Mouse (Mus musculus): ENCODE measurements at regions not wholly inside any gene's neighbourhood (a gene's known extent, or its start where the extent isn't known, plus 50 kb on each side); places are given as distances from the start of the nearest gene placed in this dataset.

DNA sequence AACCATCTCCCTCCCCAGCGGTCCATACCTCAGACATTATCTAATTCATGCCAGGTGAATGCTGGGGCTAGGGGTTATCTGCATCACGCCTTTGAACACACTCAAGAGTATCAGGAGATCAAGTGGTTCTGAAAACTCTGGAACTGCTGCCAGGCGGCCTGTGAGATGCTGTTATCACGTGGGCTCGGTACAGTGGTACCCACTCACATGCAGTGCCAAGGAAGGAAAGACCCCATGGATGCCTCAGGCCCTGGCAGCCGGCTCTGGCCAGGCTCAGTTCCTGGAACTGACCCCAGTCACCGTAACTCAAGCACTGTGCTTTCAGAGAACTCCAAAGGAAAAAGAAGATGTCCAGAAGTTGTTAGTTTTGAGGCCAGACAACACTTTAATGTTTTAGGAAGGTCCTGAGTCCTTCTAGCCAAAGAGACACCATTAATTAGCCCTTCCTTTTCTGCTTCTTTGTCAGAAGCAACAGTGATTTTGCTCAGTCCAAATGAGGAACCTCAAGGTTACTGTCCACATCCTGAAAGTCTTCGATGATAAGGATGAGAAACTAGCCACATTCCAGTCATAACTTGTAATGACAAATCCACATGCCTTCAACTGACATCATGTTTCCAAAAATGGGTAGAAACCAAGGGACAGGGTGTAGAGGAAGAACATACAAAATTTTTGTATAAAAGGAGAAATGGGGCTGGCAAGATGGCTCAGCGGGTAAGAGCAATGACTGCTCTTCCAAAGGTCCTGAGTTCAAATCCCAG is 126.1 kb downstream of the Zbtb18 start:
- DNase-seq (ENCODE audit: extremely low spot score, low spot score): no peak

DNA sequence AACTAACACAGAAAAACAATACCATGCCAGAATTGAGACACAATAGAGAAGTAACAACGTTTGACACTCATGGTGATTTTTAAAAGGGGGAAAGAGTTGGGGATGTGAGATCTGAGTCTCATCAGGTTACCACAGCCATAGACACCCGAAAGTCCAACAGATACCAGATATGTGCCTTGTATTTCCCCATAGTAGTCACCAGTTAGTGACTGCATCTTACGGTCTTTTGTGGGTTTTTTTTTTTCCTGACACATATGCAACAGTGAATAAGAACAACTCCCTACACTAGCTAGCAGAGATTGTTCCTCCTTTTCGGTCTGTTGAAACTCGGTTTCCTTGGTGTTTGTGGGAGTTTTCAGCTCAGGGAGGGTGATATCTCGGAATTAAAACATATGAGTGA is 127.4 kb downstream of the Zbtb18 start:
- no peak for DNase-seq (ENCODE audit: extremely low spot score, low spot score)

DNA sequence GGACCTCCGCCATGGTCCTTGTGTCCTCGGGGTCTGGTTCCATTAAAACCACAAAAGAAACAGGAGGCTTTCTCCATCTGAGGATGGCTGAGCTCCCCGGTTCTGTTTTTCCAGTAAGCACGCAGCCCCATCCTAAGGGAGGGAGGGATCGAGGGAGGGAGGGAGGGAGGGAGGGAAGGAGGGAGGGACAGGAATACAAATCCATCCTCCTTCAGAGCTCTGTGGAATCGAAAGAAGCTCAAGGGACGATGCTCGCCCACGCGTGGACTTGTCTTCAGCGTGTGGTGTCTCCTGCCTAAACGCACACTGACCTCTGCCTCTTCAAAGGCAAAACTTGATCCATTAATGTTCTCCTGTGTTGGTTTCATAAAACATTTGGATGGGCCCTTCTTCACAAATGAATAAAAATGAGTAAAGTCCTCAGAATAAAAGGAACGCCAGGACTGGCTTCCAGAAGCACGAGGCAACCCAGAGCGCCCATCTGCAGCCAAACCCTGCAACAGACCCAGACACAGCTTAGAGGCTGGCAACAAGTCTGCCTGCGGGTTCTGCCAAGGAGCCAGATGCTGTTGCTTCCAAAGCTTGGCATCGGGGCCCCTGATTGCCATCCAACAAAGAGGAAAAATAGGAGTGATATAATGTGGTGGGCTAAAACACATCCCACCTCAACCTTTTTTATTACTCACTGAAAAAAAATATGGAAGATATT is 131.0 kb downstream of the Zbtb18 start:
- no peak for DNase-seq (ENCODE audit: extremely low spot score, low spot score)

DNA sequence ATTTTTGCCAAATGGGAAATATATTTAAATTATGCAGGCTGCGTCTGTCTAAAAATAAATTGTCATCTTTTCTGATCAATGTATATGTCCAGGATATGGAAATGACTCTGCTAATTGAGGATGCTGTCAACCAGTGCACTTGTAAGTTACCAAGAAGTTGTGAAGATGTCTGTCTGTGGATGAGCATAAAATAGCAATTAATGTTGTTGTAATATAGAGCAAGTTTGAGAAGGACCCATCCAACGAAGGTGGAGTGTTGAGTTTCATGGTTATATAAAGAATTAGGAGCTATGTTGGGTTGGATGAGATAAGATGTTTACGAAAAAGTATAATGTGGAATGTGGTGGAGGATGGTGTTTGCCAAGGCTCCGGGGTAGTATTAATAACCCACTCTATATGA is 131.6 kb downstream of the Zbtb18 start:
- no peak for DNase-seq (ENCODE audit: extremely low spot score, low spot score)

DNA sequence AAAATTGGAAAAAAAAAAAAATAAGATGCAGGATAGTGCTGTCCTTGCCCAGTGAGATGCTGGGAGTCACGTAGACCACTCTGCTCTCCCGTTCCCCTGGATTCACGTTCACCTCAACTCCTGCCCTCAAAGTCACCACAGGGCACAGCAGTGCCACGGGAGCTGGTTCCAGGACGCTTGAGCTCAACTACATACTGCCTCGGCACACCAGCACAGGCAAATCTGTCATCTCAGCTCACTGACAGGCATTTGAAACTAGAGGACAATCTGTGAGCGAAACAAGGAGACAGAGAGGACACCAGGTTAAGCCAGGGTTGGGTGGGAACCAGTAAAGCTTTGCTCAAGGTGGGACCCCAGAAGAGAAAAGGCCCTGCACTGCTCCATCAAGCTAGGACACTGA is 132.2 kb downstream of the Zbtb18 start:
- DNase-seq (ENCODE audit: extremely low spot score, low spot score): no peak

DNA sequence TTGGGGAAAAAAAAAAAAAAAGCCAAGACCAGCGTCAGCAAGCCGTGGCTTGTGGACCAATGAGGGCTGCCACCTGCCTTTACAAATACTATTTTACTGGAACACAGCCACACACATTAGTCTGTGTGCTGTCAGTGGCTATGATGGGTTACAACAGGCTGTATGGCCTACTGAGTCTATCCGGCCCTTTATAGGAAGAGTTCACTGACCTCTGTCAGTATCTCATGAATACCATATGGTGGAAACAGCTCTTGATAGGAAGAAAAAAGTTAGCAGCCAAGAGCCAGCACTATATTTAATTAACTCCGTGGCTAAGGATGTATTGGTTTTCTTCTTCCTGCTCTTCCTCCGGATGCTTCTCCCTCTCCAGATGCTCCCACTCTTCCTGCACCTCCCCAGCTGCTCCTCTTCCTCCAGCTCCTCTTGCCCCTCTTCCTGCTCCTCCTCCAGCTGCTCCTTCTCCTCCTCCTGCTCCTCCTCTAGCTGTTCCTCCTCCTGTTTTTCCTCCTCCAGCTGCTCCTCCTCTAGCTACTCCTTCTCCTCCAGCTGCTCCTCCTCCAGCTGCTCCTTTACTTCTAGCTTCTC is 142.2 kb downstream of the Zbtb18 start:
- no peak for DNase-seq (ENCODE audit: extremely low spot score, low spot score)

DNA sequence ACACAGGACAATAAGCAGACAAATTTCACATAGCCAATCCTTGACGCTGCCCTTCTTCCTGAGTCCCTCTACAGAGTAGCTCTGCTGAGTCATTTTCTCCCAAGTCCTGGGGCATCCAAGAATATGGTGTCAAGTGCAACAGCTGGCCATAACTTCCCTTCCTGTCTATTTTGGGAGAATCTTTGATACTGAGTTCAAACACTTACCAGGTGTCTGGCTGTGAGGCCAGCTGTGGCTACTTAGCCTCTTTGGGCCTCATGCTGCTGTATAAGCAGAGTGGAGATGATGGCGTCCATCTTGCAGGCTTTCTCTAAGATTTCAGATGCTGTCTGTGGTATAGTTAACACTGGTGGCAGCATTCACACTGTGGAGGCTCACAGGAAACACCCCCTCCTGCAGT is 143.2 kb downstream of the Zbtb18 start:
- no peak for DNase-seq (ENCODE audit: extremely low spot score, low spot score)

DNA sequence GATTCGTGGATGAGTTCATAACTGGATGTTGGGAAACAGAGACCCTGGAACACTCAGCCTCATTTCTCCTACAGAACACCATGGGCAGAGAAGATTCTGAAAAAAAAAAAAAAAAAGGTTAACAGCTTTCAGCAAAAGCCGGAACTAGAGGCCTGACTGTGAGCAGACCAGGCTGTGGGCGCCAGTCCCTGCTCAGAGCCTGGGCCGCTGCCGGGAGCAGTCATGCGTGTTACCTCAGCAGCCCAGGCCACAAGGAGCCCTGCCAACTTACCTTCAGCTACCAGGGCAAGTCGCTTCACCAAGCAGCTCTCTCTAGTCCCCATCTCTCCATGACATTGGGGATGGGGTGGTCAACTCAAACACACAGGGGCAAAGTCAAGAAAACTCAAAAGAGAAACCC is 140.6 kb upstream of the 1700016C15Rik start:
- no peak for DNase-seq (ENCODE audit: extremely low spot score, low spot score)

DNA sequence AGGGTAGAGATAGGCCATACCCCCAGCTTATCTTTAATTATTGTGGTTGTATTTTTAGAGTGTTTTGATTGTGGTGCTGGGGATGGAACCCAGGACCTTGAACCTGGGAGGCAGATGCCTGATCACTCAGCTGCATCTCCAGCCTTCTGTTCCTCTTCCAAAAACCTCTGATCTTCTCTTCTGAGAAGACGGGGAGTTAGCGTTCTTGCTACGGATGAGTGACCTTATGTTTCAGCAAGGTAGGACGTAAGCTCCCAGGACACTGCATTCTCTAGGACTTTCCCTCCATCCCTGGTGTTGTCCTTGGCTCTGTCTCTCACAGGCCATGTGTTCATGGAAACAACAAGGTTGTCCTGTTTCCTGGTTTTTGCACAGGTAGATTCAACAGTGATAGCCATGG is 140.0 kb upstream of the 1700016C15Rik start:
- no peak for DNase-seq (ENCODE audit: extremely low spot score, low spot score)

DNA sequence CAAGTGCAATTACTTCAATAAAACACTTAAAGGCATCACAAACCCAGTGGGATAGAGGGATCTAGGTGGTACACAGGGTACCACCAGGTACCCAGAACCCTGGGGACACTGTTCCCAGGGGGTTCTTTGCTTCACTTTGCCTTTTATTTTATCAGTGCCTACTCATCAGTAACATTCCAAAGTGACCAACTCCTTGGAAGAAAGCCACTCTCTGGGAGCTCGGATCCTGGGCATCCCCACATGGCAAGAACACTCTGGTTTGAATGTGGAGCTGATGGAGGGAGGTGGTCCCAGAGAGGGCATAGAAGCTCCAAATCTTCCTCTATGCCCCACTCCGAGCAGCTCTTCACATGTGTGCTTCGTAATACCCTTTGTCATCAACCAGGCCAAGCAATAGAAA is 137.9 kb upstream of the 1700016C15Rik start:
- no peak for DNase-seq (ENCODE audit: extremely low spot score, low spot score)

DNA sequence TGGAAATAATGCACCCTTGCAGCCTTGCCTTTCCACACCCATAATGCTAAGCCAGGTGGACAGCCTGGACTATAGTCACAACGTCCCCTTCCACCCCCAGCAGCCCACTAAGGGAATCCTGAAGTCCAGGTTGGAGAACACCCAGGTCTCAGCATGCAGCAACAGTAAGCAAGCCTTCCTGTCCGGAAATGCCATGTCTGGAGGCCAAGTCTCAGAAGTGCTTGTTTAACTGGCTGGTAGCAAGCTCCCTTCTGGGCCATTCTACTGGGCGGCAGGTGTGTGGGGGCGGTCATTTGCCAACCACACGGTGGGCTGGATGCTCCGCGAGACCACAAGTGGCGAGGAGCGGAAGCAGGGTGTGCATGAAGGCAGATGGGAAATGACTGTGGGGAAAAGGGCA is 137.3 kb upstream of the 1700016C15Rik start:
- DNase-seq (ENCODE audit: extremely low spot score, low spot score): no peak

DNA sequence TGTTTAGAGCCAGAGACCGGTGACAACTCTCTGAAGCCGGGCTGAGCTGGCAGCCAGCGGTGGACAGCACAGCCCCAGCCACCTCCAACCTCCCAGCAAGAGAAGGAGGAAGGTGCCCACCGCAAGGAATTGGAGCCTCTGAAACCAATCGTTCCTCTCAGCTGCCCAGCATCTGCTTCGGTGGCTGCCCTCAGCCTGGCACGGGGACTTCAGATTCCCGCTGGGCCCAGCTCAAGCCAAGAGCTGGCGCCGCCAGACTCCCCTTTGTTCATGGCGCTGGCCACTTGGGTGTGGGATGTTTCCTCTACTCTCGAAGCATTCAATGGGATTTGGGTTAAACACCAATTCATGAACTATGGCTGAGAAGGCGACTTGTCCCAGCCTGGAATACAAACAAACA is 135.3 kb upstream of the 1700016C15Rik start:
- no peak for DNase-seq (ENCODE audit: extremely low spot score, low spot score)

DNA sequence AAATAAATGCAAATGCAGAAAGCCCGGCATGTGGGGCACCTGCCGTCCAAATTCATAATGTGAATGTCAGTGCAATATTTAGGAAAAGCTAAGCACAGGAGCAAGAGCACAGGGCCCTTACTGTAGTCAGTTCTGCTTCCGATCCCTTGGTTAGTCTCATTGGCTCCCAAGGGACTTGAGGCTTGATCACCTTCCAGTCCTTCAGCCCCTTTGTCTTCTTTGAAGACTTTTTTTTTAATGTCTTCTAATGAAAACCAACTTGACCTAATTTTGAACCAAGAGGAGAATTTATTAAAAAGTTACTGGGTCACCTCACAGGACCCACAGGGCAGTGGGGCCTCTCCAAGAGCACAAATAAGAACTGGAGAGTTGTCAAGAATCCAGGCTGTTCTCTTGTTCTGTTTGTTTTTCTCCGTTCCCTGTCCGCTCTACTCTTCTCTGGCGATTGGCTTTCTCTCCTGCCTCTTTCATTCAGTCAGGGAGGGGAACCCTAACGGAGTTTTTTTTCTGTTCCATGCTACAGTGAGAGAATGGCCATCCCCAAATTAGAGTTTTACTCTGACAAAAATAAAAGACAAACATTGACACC is 134.2 kb upstream of the 1700016C15Rik start:
- no peak for DNase-seq (ENCODE audit: extremely low spot score, low spot score)

DNA sequence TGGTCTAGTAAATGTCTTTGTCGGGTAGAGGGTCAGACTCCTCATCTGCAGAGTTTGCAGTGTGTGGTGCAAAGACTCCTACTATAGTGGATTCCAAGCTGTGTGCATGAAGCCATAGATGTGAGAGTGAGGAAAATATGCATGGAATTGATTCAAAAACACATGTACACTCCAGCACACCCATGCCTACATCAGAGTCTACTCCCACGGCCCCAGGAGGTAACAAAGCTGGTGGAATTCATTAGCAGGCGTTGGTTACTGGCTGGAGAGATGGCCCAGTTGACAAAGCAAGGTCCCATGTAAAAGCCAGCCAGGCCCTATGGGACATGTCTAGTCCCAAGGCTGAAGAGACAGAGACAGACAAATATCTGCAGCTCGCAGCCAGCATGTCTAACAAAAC is 132.6 kb upstream of the 1700016C15Rik start:
- DNase-seq (ENCODE audit: extremely low spot score, low spot score): no peak

DNA sequence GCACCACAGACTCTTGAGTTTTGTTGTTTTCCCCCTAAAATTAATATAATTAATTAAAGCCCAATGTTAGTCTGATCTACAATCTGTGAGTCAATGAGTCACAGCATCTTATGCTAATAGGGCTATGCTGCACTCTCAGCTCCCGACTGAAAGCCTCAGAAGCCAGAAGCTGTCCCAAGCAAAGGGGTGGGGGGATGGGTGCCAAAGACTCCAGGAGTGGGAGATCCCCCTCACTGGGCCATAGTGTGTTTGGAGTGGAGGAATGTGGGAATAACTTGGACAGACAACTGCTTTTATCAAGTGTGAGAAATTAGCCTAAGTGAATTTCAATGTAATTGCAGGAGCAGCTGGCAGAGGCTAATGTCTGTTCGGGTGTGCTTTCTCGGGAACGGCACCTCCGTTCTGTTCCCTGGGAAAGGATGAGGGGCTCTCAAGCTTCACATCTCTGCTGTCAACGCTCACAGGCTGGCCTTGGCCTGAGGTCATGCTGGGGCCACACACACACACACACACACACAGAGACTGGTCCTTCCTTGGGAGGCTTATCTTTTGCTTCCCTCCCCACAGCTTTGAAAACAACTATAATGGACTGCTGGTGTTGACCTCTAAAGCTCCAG is 124.2 kb upstream of the 1700016C15Rik start:
- no peak for DNase-seq (ENCODE audit: extremely low spot score, low spot score)

DNA sequence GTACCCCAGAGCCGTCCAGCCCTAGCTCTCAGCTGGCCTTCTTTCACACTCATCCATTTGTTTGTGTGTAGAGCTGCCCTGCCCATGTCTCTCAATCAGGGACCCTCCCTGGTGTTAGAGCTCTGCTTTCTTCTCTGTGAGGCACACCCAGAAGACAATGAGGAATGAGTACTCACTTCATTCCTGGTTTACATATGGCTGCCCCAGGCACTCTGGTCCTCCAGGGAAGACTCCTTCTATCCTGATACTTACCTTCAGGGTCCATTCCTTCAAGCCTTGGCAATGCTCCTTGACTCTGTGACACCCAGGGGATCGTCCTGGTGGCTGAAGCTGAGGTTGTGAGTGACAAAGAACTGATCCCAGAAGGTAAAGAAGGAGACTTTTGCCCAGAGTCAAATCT is 122.0 kb upstream of the 1700016C15Rik start:
- no peak for DNase-seq (ENCODE audit: extremely low spot score, low spot score)

DNA sequence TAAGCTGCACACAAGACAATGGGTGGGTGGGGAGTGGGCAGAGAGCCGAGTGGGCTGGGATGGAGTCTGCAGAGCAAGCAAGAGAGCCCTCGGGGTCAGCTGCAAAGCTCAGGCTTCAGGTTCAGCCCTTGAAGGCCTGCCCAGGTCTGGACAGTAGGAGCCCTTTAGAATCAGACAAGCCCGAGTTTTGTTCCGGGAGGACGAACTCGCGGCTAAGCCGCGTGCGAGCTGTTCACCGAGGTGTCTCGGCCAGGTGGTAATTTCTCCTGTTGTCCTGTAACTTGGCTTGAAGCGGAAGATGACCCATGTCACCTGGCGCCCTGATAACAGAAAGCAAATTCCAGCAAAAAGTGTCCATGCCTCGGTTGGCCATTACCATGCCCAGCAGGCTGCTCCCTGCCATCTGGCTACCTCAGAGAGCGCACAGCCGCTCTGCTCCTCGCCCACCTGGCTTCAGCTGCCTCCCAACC is 121.0 kb upstream of the 1700016C15Rik start:
- DNase-seq (ENCODE audit: extremely low spot score, low spot score): no peak

DNA sequence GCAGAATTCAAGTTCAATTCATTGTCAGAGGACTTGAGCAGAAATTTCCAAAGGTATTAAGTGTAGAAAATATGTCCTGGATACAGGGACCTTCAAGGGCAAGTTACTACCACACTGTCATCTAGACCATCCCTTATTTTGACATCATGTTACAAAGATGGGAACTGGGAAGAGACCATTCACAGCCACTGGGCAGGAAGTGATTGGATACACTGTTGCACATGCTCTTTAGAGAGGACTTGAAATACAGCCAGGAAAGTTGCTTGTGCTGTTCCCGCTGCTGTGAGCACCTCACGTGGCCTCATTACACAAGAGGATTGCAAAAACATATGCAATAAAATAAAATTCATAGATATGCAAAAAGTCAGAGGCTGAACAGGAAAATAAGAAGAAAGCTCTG is 120.4 kb upstream of the 1700016C15Rik start:
- DNase-seq (ENCODE audit: extremely low spot score, low spot score): no peak

DNA sequence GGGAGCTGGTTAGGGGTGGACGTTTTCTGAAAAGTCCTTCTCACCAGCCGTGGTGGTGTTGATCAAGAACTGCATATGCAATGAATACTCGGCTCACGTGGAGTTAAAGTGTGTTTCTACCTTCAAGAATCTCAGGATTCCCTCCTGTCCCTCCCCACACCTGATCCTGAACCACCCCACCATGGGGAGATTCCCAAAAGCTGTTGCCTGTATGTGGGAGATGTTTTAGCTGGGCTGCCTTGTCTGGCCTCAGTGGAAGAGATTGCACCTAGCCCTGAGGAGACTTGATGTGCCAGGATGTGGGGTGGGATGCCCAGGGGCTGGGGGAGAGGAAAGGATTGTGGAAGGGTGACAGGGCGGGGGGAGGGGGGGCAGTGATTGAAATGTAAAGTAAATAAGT is 119.9 kb upstream of the 1700016C15Rik start:
- no peak for DNase-seq (ENCODE audit: extremely low spot score, low spot score)

DNA sequence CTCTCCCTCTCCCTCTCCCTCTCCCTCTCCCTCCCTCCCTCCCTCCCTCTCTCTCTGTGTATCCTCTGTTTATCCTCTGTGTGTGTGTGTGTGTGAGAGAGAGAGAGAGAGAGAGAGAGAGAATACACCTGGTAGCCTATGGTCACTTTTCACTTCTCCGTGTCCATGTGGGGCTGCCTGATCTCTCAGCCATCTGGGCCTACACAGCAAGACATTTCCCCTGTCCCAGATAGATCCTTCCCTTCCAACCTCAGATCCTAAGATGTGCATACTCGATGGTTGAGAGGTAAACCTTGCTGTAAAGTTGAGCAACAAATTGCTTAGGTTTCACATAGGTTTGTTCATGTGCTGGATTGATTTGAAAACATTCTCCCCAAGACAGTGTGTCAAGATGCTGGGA is 119.5 kb upstream of the 1700016C15Rik start:
- no peak for DNase-seq (ENCODE audit: extremely low spot score, low spot score)

DNA sequence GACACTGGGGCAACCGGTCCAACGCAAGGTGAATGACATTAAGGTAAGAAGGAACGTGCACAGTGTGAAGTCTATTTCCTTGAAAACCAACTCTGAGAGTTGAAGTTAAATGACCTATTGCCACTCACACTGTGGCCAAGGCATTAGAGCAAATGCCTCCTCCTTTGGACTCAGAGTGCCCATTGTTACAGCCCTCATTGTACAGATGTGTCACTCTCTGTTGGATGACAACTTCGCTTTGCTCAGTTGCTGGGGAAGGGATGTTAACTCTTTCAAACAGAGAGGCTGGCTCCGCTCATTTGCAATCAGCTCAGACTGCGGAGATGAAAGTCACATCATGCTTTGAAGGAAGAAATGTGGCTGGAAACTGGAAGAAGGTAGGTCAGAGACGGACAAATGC is 117.1 kb upstream of the 1700016C15Rik start:
- no peak for DNase-seq (ENCODE audit: extremely low spot score, low spot score)

DNA sequence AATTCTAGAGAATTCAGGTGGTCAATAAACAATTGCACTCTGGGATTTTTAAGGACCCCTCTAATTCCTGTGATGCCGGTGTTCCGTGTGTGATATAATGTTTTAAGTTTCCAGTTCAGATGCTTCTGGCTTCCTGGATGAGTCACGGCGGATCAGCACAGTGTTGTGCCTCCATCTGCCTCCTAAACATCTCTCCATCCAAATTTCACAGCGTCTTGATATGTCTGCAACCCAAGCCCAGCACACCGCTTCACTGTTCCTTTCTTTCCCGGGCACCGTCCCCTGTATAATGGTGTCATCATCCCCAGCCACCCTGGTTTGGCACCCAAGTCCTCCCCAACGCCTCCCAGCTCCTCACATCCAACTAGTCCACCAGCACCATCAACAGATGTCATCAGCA is 114.0 kb upstream of the 1700016C15Rik start:
- DNase-seq (ENCODE audit: extremely low spot score, low spot score): no peak
